Mouse (Mus musculus) cerebellum, adult 18-20 months (tissue): ENCODE data around the gene Mlph.

Experiments
- DNase-seq, 2 experiments: peaks; one replicate each; pipeline ENCODE4 v3.0.0; 2021

Gene Mlph

GRCm38 (mm10) chr1:90909631-90910152 is 5.2 kb upstream of the Mlph start:
- DNase-seq = peak in 1 of 2 experiments; percentile 13

DNA sequence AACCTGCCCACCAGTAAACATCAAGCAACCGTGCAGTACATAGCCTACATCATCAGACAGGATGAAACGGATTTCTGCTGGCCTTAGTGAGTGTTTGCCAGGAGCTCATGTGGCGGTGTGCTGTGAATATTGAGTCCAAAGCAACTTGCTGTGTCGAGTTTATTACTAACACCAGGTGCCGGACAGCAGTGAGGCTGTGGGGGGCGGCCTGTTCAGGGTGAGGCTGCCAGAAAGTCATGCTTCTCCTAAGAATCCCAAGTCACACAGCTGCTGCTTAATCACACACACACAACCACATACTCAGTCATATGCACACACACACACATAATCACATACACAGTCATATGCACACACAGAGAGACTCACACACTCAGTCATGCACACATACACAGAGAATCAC is 1.7 kb upstream of the Mlph start:
- DNase-seq = no peak

GRCm38 (mm10) chr1:90917509-90917908 is 2.6 kb downstream of the Mlph start:
- no peak for DNase-seq

DNA sequence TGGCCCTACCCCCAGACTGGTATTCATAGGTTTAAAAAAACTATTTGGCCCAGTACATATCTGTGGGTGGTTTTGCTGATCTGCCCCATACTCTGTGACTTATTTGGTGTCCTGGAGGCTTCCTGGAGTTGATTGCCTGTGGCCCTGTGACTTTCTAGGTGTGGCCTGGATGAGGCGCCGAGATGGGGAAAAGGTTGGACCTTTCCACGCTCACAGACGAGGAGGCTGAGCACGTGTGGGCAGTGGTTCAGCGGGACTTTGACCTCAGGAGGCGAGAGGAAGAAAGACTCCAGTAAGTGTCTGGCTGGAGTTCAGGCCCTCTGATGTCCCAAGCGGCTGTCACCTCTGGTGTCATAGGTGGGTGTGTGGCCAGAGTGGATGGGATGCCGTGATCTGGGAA is 6.8 kb downstream of the Mlph start:
- DNase-seq = no peak

GRCm38 (mm10) chr1:90926030-90926429 is 11.1 kb downstream of the Mlph start:
- DNase-seq = no peak

DNA sequence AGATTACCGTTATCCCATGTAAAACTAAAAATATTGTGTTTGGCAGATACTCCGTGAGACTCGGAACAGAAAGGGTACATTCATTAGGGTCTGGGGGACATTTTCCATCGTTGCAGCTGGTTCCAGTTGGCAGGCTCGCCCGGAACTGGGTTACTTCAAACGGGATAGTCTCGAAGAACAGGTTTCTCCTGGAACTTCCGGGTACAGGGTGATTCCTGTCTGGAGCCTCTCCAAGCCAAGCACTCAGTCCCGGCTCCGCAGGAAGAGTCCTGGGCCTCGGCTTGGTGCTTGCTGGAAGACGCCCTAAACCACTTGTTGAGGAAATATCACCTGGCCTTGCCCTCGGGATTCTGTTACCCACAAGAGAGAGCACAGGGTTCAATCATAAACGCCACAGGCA is 12.4 kb downstream of the Mlph start:
- no peak for DNase-seq

GRCm38 (mm10) chr1:90927929-90928574 is 13.2 kb downstream of the Mlph start:
- DNase-seq = no peak

GRCm38 (mm10) chr1:90928575-90928934 is 13.7 kb downstream of the Mlph start:
- peak; percentile 43 to 66 for DNase-seq

DNA sequence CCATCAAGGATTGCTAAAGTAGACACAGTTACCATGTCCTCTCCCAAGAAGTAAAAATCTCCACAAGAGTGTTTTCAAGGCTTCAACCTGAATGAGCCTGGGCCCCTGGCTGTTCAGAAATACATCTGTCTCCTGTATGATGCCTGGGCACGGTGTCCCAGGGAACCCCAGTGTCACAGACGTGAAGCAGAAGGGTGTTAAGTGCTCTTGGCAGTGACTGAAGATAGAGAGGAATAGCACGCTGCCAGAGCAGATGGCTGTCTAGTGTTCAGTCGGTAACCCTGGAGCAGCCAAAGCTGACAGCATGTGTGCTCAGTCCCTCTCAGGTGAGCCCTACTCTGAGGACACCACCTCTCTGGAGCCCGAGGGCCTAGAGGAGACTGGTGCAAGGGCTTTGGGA is 18.1 kb downstream of the Mlph start:
- DNase-seq = peak; percentile 16 to 20

GRCm38 (mm10) chr1:90936990-90937389 is 22.1 kb downstream of the Mlph start:
- DNase-seq = no peak

DNA sequence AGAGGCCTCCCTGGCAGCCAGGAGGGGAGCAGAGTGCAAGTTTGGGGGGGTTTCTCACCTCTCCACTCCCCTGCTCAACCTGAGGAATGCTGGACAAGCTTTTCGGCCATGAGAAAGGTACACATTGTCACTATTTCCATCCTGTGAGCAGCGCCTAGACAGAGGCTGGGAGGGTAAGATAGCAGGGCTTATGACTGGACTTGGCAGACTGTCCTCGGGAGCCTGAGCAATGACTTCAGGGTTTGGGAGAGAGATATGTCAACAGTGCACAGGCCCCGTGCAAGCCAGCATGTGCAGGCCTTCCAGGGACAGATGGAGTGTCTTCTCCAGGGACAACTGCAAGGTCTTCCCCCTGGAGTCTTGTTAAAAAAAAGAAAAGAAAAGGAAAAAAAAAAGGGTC is 25.1 kb downstream of the Mlph start:
- no peak for DNase-seq

GRCm38 (mm10) chr1:90945171-90945570 is 30.3 kb downstream of the Mlph start:
- DNase-seq = no peak

DNA sequence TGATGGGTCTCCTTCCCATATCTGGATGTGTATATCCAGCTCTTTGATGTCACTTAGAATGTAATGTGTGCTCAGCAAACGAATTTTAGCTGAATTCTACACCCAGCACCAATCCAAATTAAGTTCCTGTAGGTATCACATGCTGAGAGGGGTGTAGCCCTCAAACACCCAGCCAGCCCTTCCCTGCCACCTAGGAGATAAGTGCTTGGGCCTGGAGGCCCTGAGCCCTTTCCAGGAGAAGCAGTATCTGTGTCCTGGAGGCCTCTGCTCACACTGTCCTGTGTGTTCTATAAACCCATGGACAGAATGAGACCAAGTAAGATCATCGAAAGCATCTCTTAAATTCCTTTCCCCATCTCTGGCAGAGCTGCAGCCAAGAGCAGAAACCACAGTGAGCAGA is 32.4 kb downstream of the Mlph start:
- DNase-seq = no peak

GRCm38 (mm10) chr1:90949309-90949708 is 34.4 kb downstream of the Mlph start:
- no peak for DNase-seq

- no peak for DNase-seq
Observed at GRCm38 (mm10) chr1:90951670-90952069, 36.8 kb downstream of the Mlph start.

DNA sequence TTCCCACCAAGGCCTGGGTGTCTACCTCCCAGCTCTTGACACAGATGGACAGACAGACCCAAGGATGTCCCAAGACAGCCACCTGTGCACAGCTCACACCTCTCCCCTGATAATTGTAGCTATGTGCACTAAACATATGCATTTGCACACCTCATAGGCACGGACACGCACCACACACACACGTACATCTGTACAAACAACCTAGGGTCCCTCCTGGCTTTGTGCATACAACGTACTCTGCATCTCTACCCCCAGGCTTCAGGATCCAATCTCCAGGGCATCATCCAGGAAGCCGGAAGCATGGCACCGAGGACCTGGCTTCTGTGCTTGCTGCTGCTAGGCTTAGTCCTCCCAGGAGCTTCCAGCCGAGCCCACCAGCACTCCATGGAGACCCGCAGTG is 37.9 kb downstream of the Mlph start, which contains the start of gene Prlh:
Gene Prlh, plus strand, starts transcription at position 301 of the 400 bp plus-strand sequence.
- no peak for DNase-seq

DNA sequence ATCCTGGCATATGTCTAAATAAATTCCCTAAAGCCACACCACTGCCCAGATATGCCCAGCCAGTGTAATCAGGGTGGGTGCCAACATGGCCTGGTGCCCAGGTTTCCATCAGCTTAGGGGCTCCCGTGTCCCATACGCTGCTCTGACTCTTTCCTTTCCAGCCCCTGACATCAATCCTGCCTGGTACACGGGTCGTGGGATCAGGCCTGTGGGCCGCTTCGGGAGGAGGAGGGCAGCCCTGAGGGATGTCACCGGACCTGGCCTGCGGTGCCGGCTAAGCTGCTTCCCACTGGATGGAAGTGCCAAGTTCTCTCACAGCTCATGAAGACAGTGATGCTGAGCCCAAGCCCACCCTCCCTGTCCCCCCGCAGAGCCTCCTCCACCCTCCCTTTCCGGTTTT is 38.8 kb downstream of the Mlph start:
- no peak for DNase-seq

- peak; percentile 47 to 64 for DNase-seq
Observed at GRCm38 (mm10) chr1:90956245-90957096, 41.6 kb downstream of the Mlph start.

GRCm38 (mm10) chr1:90962526-90962925 is 47.6 kb downstream of the Mlph start:
- DNase-seq = no peak

- DNase-seq = no peak
Observed at GRCm38 (mm10) chr1:90962994-90963393, 48.1 kb downstream of the Mlph start.

GRCm38 (mm10) chr1:90967583-90967982 is 52.7 kb downstream of the Mlph start:
- no peak for DNase-seq

GRCm38 (mm10) chr1:90968649-90969048 is 53.8 kb downstream of the Mlph start:
- no peak for DNase-seq

DNA sequence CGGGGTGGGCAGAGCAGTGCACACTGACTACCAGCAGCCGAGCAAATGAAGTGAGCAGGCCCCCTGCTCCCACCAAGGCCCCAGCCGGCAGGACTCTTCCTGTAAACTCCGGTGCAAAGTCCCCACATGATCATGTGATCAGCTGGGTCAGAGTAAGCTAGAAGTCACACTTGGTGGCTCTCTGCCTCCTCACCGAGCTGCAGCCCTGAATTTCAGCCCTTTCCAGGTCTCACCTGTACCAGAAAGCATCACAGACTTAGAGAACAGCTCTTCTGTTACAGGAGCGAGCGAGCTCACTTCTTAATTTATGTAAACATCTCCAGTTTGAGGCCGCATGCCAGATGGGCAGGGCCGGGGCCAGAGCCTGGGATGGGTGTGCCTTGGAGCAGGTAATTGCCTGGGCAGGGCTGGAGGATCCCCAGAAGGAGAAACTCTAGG is 54.5 kb downstream of the Mlph start, which contains the start of gene Rab17:
Gene Rab17, minus strand, starts transcription at position 315 of the 438 bp plus-strand sequence.
- DNase-seq = no peak

GRCm38 (mm10) chr1:90969881-90970390 is 55.1 kb downstream of the Mlph start:
- no peak for DNase-seq
